Mouse (Mus musculus) midbrain, postnatal 0 days (tissue): ENCODE measurements around the gene Cdc42ep2. TPM values are rescaled to one million over a fixed set of nuclear protein-coding genes. Genes with fewer than 3 reads are reported as not detected.
A peak's percentile ranks its signal among the peaks of the same experiment; 100 is the strongest.

ENCODE experiments used
- ATAC-seq: fragments of 200-750 bp; cut with Nextera tagmentation; 2 replicates; pipeline ENCODE4 v1.8.0; 2017; ENCODE audit warnings: moderate number of reproducible peaks, mild to moderate bottlenecking, moderate TSS enrichment, moderate library complexity; ENCODE audit not compliant: low FRiP score
- DNase-seq: peaks from one replicate; pipeline ENCODE4 v3.0.0-alpha.2; 2015; ENCODE audit warnings: low spot score
- H3K27ac ChIP-seq: fragments of 300-500 bp; sonication (generic); 2 replicates; pipeline ENCODE4 v1.5.1; 2014; ENCODE audit warnings: low read depth, mild to moderate bottlenecking, low read length, mixed read lengths
- H3K27me3 ChIP-seq: fragments of 300-500 bp; sonication (generic); 2 replicates; pipeline ENCODE4 v1.6.1; 2014; ENCODE audit warnings: low read length, control low read depth, mixed read lengths; ENCODE audit not compliant: insufficient read depth
- H3K36me3 ChIP-seq: fragments of 300-500 bp; sonication (generic); 2 replicates; pipeline ENCODE4 v1.6.1; 2014; ENCODE audit warnings: low read length, control low read depth, mixed read lengths; ENCODE audit not compliant: insufficient read depth
- H3K4me1 ChIP-seq: fragments of 300-500 bp; sonication (generic); 2 replicates; pipeline ENCODE4 v1.6.1; 2014; ENCODE audit warnings: mild to moderate bottlenecking, control low read depth, antibody characterized with exemption, low read length, mixed read lengths; ENCODE audit not compliant: insufficient read depth
- H3K4me2 ChIP-seq: fragments of 300-500 bp; sonication (generic); 2 replicates; pipeline ENCODE4 v1.6.1; 2014; ENCODE audit warnings: low read depth, mild to moderate bottlenecking, low read length, mixed read lengths; ENCODE audit not compliant: poor library complexity, severe bottlenecking
- H3K4me3 ChIP-seq: fragments of 300-500 bp; sonication (generic); 2 replicates; pipeline ENCODE4 v1.5.1; 2014; ENCODE audit warnings: low read depth, mild to moderate bottlenecking, low read length, moderate library complexity
- H3K9ac ChIP-seq: fragments of 300-500 bp; sonication (generic); replicated peaks from 2 replicates; pipeline ENCODE4 v1.6.1; 2014; ENCODE audit warnings: mild to moderate bottlenecking, low read length, moderate library complexity, mixed read lengths; ENCODE audit not compliant: poor library complexity, severe bottlenecking
- H3K9me3 ChIP-seq: fragments of 300-500 bp; sonication (generic); 2 replicates; pipeline ENCODE4 v1.6.1; 2016; ENCODE audit warnings: low read length, control low read depth
- CTCF ChIP-seq: IDR thresholded peaks from 2 replicates; pipeline ENCODE4 v1.5.1; 2016; ENCODE audit warnings: antibody characterized with exemption, mild to moderate bottlenecking
- WGBS: fragments of 180-500 bp; shearing (Covaris S2); extraction: QIAGEN DNeasy Blood & Tissue Kit; methylation state at CpG from one replicate; pipeline ENCODE4 v1.1.7; 2014; 5-methylcytosine and 5-hydroxymethylcytosine counted together
- polyA plus RNA-seq: library from polyadenylated mRNA; unstranded; fragments of >200 nt; fragmentation: Nextera tagmentation; extraction: Ambion mirVana; gene quantifications from 2 replicates; pipeline ENCODE4 v1.2.1, GENCODE M21; 2015
- total RNA-seq: library from RNA; depleted of rRNA; stranded (reverse); fragments of >200 nt; gene quantifications from 2 replicates; pipeline ENCODE4 v1.2.3, GENCODE M21; 2014

Cdc42ep2 gene
- total and polyA plus RNA-seq, 2 experiments from 2014 or later = 19.2 to 28.4 TPM

DNA sequence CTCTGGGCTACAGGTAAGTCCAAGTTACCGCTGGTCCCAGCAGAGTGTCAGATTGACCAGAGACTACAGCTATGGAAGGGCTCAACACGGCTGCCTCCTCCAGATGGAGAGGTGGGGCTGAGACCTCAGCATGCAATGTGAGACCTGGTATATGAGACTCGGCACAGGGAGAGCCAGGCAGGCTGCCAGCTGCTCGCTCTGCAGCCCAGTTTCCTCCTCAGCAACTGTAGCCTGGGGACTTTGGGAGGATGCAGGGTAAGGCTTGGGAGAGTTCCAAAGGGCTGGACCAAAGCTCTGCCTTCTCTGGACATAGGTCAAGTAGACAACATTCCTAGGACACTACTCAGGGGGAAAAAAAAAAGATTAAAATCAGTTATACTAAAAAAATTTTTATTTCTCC is 15.6 kb upstream of the Cdc42ep2 start:
- H3K36me3 ChIP-seq = no peaks in the 10 kb centered on the region
- ATAC-seq (no peak), DNase-seq (peak; percentile 85)
- H3K9me3 ChIP-seq = no peaks in the 10 kb centered on the region
- no peak overlapping the region for H3K27ac ChIP-seq
- 62% methylated on average over 4 of the region's 4 CpGs for whole genome bisulfite sequencing
- H3K4me2 ChIP-seq = no peak overlapping the region
- no peak overlapping the region for H3K9ac ChIP-seq
- H3K27me3 ChIP-seq = no peaks in the 10 kb centered on the region
- H3K4me3 ChIP-seq = no peak overlapping the region
- H3K4me1 ChIP-seq = peaks cover 5% of the 10 kb centered on the region; the same call in 1 of the 2 replicates
- TF ChIP-seq CTCF = no peak

DNA sequence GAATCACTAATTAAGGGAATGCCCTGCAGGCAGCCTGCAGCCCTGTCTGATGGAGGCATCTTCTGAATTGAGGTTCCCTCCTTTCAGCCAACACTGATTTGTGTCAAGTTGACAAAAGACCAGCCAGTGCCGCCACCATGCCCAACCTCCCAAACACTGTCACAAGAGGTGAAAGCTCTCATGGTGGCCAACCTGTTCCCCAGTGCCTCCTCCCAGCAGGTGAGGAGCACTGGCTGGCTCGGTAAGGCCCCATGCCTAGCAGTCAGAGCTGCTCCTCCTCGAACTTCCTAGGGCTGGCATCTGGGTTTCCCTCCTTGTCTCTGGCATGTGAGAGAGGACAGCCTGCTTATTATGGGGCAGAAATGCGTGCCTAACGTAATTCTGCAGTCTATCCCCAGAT is 15.1 kb upstream of the Cdc42ep2 start:
- ATAC-seq = no peak
- no peaks in the 10 kb centered on the region for H3K36me3 ChIP-seq
- WGBS = 71% methylated on average over 5 of the region's 5 CpGs

DNA sequence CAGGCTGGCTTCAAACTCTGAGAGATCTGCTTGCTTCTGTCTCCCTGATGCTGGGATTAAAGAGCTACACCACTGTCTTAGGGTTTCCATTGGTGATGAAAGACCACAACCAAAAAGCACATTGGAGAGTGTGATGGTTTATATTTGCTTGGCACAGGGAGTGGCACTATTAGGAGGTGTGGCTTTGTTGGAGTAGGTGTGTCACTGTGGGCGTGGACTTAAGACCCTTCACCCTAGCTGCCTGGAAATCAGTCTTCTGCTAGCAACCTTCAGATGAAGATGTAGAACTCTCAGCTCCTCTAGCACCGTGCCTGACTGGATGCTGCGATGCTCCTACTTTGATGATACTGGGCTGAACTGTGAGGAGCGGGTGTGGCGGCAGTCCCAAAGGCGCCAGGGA is 13.9 kb upstream of the Cdc42ep2 start:
- H3K4me3 ChIP-seq = no peak overlapping the region
- WGBS = 85% methylated on average over 6 of the region's 6 CpGs
- TF ChIP-seq CTCF = no peak
- ATAC-seq = no peak
- H3K4me2 ChIP-seq = no peak overlapping the region
- H3K9ac ChIP-seq = no peak overlapping the region
- DNase-seq = no peak
- H3K27ac ChIP-seq = no peak overlapping the region
- no peaks in the 10 kb centered on the region for H3K36me3 ChIP-seq
- no peaks in the 10 kb centered on the region for H3K27me3 ChIP-seq
- no peaks in the 10 kb centered on the region for H3K9me3 ChIP-seq
- H3K4me1 ChIP-seq = peaks cover 5% of the 10 kb centered on the region; the same call in 1 of the 2 replicates

More for the DNA sequence above, 15.1 kb upstream of the Cdc42ep2 start:
- H3K4me1 ChIP-seq = peaks cover 5% of the 10 kb centered on the region; the same call in 1 of the 2 replicates
- no peak overlapping the region for H3K9ac ChIP-seq
- no peaks in the 10 kb centered on the region for H3K9me3 ChIP-seq
- no peak for DNase-seq
- H3K27ac ChIP-seq = no peak overlapping the region
- H3K27me3 ChIP-seq = no peaks in the 10 kb centered on the region
- no peak overlapping the region for H3K4me3 ChIP-seq
- H3K4me2 ChIP-seq = no peak overlapping the region
- TF ChIP-seq CTCF = no peak

GRCm38 (mm10) chr19:5937836-5938406 is 13.3 kb upstream of the Cdc42ep2 start:
- H3K9me3 ChIP-seq = no peaks in the 10 kb centered on the region
- no peaks in the 10 kb centered on the region for H3K27me3 ChIP-seq
- no peaks in the 10 kb centered on the region for H3K36me3 ChIP-seq
- peaks cover 5% of the 10 kb centered on the region; the same call in 1 of the 2 replicates for H3K4me1 ChIP-seq
- H3K9ac ChIP-seq = 0 out of 2 replicates have a peak overlapping the region, but pooled peaks have one; percentile 13
- TF ChIP-seq CTCF = no peak
- no peak overlapping the region for H3K4me3 ChIP-seq
- peak overlapping the region; percentile 39 for H3K4me2 ChIP-seq
- DNase-seq (peak; percentile 55), ATAC-seq (no peak)
- WGBS = 9% methylated on average over 14 of the region's 14 CpGs
- H3K27ac ChIP-seq = 0 out of 2 replicates have a peak overlapping the region, but pooled peaks have one; percentile 18

DNA sequence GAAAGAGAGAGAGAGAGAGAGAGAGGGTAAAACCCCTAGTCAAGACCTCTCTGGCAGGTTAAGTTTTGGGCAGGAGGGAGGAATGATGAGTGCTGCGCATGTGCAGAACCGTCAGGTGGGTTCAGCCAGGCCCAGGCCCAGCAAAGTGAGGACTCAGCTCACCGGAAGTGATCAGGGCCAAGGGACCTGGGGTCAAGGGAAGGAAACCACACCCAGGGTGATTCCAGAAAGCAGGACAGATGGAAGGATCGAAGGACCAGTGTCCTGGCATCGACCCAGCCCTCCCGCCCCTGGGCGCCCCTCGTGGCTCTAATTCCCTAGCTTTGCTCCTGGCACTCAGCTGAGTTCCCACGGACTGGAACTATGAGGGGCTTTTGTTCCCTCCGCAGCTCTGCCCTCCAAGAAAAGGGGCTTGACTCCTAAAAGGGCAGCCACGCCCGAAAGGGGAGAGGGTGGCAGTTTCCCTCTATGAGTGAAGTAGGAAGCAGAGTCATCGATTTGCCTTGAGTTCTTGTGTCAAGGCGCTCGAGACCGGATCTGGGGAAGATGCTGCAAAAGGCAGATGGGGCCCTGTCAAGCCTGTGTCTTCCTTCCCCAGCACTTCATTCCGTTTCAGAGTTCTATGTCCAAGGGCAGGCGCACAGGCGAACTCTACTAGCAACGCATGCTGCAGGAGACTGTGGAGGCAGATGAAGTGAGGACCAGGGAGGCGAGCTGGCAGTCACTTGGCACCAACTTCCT is 12.6 kb upstream of the Cdc42ep2 start:
- no peak for DNase-seq
- Histone ChIP-seq H3K36me3 (no peaks in the 10 kb centered on the region), H3K9ac (peak overlapping the region; percentile 29; the same call in 1 of the 2 replicates), H3K27ac (0 out of 2 replicates have a peak overlapping the region, but pooled peaks have one; percentile 18), H3K4me3 (no peak overlapping the region), H3K4me2 (peak overlapping the region; percentile 39), H3K9me3 (no peaks in the 10 kb centered on the region), H3K27me3 (no peaks in the 10 kb centered on the region), H3K4me1 (peaks cover 5% of the 10 kb centered on the region; the same call in 1 of the 2 replicates)
- ATAC-seq = no peak
- 47% methylated on average over 21 of the region's 21 CpGs for WGBS
- TF ChIP-seq CTCF = no peak

DNA sequence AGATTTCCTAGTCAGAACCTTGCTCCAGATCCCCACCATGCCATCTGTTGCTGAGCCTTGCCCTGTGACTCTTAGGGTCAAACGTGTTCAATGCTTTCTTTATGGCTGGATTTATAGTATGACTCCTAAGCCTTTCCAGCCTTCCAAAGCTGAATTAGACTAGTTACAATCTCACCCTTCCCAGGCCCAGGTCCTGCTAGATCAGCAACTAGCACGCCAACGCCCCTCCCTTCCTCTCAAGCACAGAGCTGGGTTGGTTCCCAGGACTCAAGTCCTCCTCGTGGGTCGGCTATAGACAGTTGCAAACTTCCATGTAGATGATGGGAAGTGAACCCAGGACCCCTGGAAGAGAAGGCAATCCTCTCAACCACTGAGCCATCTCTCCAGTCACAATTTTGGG is 11.1 kb upstream of the Cdc42ep2 start:
- Histone ChIP-seq H3K36me3 (no peaks in the 10 kb centered on the region), H3K9ac (no peak overlapping the region), H3K4me1 (peaks cover 5% of the 10 kb centered on the region; the same call in 1 of the 2 replicates), H3K27ac (no peak overlapping the region), H3K9me3 (no peaks in the 10 kb centered on the region), H3K4me2 (no peak overlapping the region), H3K27me3 (no peaks in the 10 kb centered on the region), H3K4me3 (no peak overlapping the region)
- no peak for DNase-seq
- TF ChIP-seq CTCF = no peak
- ATAC-seq = no peak
- 78% methylated on average over 5 of the region's 5 CpGs for WGBS
